Mouse (Mus musculus) limb, embryonic 13.5 days (tissue): ENCODE data around the gene Npr3. TPM values are rescaled to one million over a fixed set of nuclear protein-coding genes. Genes with fewer than 3 reads are reported as not detected.

Experiments
- ATAC-seq: fragments of 200-750 bp; cut with Nextera tagmentation; 2 replicates; pipeline ENCODE4 v1.8.0; 2017; ENCODE audit warnings: low read depth, moderate number of reproducible peaks, moderate TSS enrichment; ENCODE audit not compliant: low FRiP score
- H3K27ac ChIP-seq: fragments of 300-500 bp; sonication (generic); 2 replicates; pipeline ENCODE4 v1.5.1; 2015; ENCODE audit warnings: inconsistent platforms, mild to moderate bottlenecking, moderate library complexity
- H3K27me3 ChIP-seq: fragments of 300-500 bp; sonication (generic); 2 replicates; pipeline ENCODE4 v1.6.1; 2015; ENCODE audit warnings: mild to moderate bottlenecking, inconsistent platforms
- H3K36me3 ChIP-seq: fragments of 300-500 bp; sonication (generic); 2 replicates; pipeline ENCODE4 v1.6.1; 2015; ENCODE audit warnings: inconsistent platforms, mild to moderate bottlenecking, moderate library complexity
- H3K4me1 ChIP-seq: fragments of 300-500 bp; sonication (generic); 2 replicates; pipeline ENCODE4 v1.6.1; 2015; ENCODE audit warnings: inconsistent platforms
- H3K4me2 ChIP-seq: fragments of 300-500 bp; sonication (generic); replicated peaks from 2 replicates; pipeline ENCODE4 v1.6.1; 2015; ENCODE audit warnings: inconsistent platforms, mild to moderate bottlenecking, moderate library complexity
- H3K4me3 ChIP-seq: fragments of 300-500 bp; sonication (generic); 2 replicates; pipeline ENCODE4 v1.5.1; 2015; ENCODE audit warnings: moderate library complexity, mild to moderate bottlenecking, inconsistent platforms
- H3K9ac ChIP-seq: fragments of 300-500 bp; sonication (generic); 2 replicates; pipeline ENCODE4 v1.6.1; 2015; ENCODE audit warnings: mild to moderate bottlenecking, inconsistent platforms
- H3K9me3 ChIP-seq: fragments of 300-500 bp; sonication (generic); 2 replicates; pipeline ENCODE4 v1.6.1; 2016; ENCODE audit warnings: inconsistent platforms
- WGBS: fragments of 180-500 bp; shearing (Covaris S2); methylation state at CpG from one replicate; pipeline ENCODE4 v1.1.7; 2015; 5-methylcytosine and 5-hydroxymethylcytosine counted together
- polyA plus RNA-seq: library from polyadenylated mRNA; unstranded; fragments of >200 nt; fragmentation: Nextera tagmentation; extraction: Ambion mirVana; gene quantifications from 2 replicates; pipeline ENCODE4 v1.2.1, GENCODE M21; 2015

The Npr3 gene
- polyA plus RNA-seq, 1 experiment from 2014 or later = 4.5 TPM

GRCm38 (mm10) chr15:11877273-11877672 lies 29.8 kb downstream of the Npr3 start:
- H3K27ac ChIP-seq = no peak overlapping the region
- no peaks in the 10 kb centered on the region for H3K27me3 ChIP-seq
- no peak for ATAC-seq
- no peak overlapping the region for H3K4me3 ChIP-seq
- WGBS = 70% methylated on average over 2 of the region's 2 CpGs
- no peak overlapping the region for H3K9ac ChIP-seq
- H3K36me3 ChIP-seq = no peaks in the 10 kb centered on the region
- H3K4me2 ChIP-seq = no peak overlapping the region
- no peaks in the 10 kb centered on the region for H3K9me3 ChIP-seq
- H3K4me1 ChIP-seq = no peaks in the 10 kb centered on the region

GRCm38 (mm10) chr15:11866918-11867317 lies 40.2 kb downstream of the Npr3 start:
- Histone ChIP-seq H3K27me3 (no peaks in the 10 kb centered on the region), H3K4me2 (no peak overlapping the region), H3K4me1 (no peaks in the 10 kb centered on the region), H3K4me3 (no peak overlapping the region), H3K9ac (no peak overlapping the region), H3K9me3 (no peaks in the 10 kb centered on the region), H3K36me3 (no peaks in the 10 kb centered on the region), H3K27ac (no peak overlapping the region)
- ATAC-seq = no peak
- 94% methylated on average over 3 of the region's 3 CpGs for WGBS

- no peak overlapping the region for H3K9ac ChIP-seq
- 87% methylated on average over 6 of the region's 6 CpGs for WGBS
- H3K36me3 ChIP-seq = no peaks in the 10 kb centered on the region
- no peaks in the 10 kb centered on the region for H3K27me3 ChIP-seq
- H3K4me1 ChIP-seq = no peaks in the 10 kb centered on the region
- no peak overlapping the region for H3K27ac ChIP-seq
- H3K4me2 ChIP-seq = no peak overlapping the region
- no peak overlapping the region for H3K4me3 ChIP-seq
- no peaks in the 10 kb centered on the region for H3K9me3 ChIP-seq
- no peak for ATAC-seq
These were observed 43.6 kb downstream of the Npr3 start for GRCm38 (mm10) chr15:11863540-11863818.

- Histone ChIP-seq H3K27me3 (no peaks in the 10 kb centered on the region), H3K4me3 (no peak overlapping the region), H3K9me3 (no peaks in the 10 kb centered on the region), H3K4me1 (no peaks in the 10 kb centered on the region), H3K9ac (no peak overlapping the region), H3K36me3 (no peaks in the 10 kb centered on the region), H3K4me2 (no peak overlapping the region), H3K27ac (no peak overlapping the region)
- 77% methylated on average over 15 of the region's 15 CpGs for WGBS
- no peak for ATAC-seq
These were observed 44.1 kb downstream of the Npr3 start for GRCm38 (mm10) chr15:11862785-11863539.

- Histone ChIP-seq H3K4me1 (no peaks in the 10 kb centered on the region), H3K9me3 (no peaks in the 10 kb centered on the region), H3K27me3 (no peaks in the 10 kb centered on the region), H3K27ac (no peak overlapping the region), H3K4me3 (no peak overlapping the region), H3K36me3 (no peaks in the 10 kb centered on the region), H3K4me2 (no peak overlapping the region), H3K9ac (no peak overlapping the region)
- no peak for ATAC-seq
- WGBS = 76% methylated on average over 7 of the region's 7 CpGs
These were observed 44.8 kb downstream of the Npr3 start for GRCm38 (mm10) chr15:11862253-11862652.

- ATAC-seq = no peak
- Histone ChIP-seq H3K9me3 (no peaks in the 10 kb centered on the region), H3K27me3 (no peaks in the 10 kb centered on the region), H3K4me2 (no peak overlapping the region), H3K4me3 (no peak overlapping the region), H3K36me3 (no peaks in the 10 kb centered on the region), H3K27ac (no peak overlapping the region), H3K9ac (no peak overlapping the region), H3K4me1 (no peaks in the 10 kb centered on the region)
- 80% methylated on average over 2 of the region's 2 CpGs for WGBS
These were observed 46.8 kb downstream of the Npr3 start for GRCm38 (mm10) chr15:11860259-11860658.

- Histone ChIP-seq H3K4me1 (no peaks in the 10 kb centered on the region), H3K4me2 (no peak overlapping the region), H3K9me3 (no peaks in the 10 kb centered on the region), H3K36me3 (no peaks in the 10 kb centered on the region), H3K9ac (no peak overlapping the region), H3K4me3 (no peak overlapping the region), H3K27ac (no peak overlapping the region), H3K27me3 (no peaks in the 10 kb centered on the region)
- 85% methylated on average over 3 of the region's 3 CpGs for WGBS
- no peak for ATAC-seq
These were observed 47.3 kb downstream of the Npr3 start for GRCm38 (mm10) chr15:11859829-11860228.

GRCm38 (mm10) chr15:11858411-11858810 lies 48.7 kb downstream of the Npr3 start:
- H3K9ac ChIP-seq = no peak overlapping the region
- no peaks in the 10 kb centered on the region for H3K4me1 ChIP-seq
- no peak for ATAC-seq
- H3K27me3 ChIP-seq = no peaks in the 10 kb centered on the region
- no peak overlapping the region for H3K27ac ChIP-seq
- no peaks in the 10 kb centered on the region for H3K36me3 ChIP-seq
- 93% methylated on average over 6 of the region's 6 CpGs for WGBS
- H3K4me3 ChIP-seq = no peak overlapping the region
- H3K4me2 ChIP-seq = no peak overlapping the region
- H3K9me3 ChIP-seq = no peaks in the 10 kb centered on the region

GRCm38 (mm10) chr15:11845204-11846062 lies 61.7 kb downstream of the Npr3 start:
- no peak overlapping the region for H3K9ac ChIP-seq
- 60% methylated on average over 16 of the region's 16 CpGs for WGBS

GRCm38 (mm10) chr15:11844115-11844514 lies 63.0 kb downstream of the Npr3 start:
- H3K9me3 ChIP-seq = no peaks in the 10 kb centered on the region
- no peak overlapping the region for H3K4me3 ChIP-seq
- H3K4me2 ChIP-seq = no peak overlapping the region
- ATAC-seq = no peak
- H3K27ac ChIP-seq = no peak overlapping the region
- H3K27me3 ChIP-seq = no peaks in the 10 kb centered on the region
- H3K9ac ChIP-seq = no peak overlapping the region
- no peaks in the 10 kb centered on the region for H3K36me3 ChIP-seq
- 79% methylated on average over 6 of the region's 6 CpGs for WGBS
- H3K4me1 ChIP-seq = no peaks in the 10 kb centered on the region

More at GRCm38 (mm10) chr15:11845204-11846062, 61.7 kb downstream of the Npr3 start:
- no peaks in the 10 kb centered on the region for H3K27me3 ChIP-seq
- no peak for ATAC-seq
- no peaks in the 10 kb centered on the region for H3K4me1 ChIP-seq
- H3K36me3 ChIP-seq = no peaks in the 10 kb centered on the region
- H3K4me3 ChIP-seq = no peak overlapping the region
- H3K4me2 ChIP-seq = no peak overlapping the region
- H3K27ac ChIP-seq = no peak overlapping the region
- no peaks in the 10 kb centered on the region for H3K9me3 ChIP-seq

- WGBS = 87% methylated on average over 4 of the region's 4 CpGs
- no peak overlapping the region for H3K9ac ChIP-seq
- no peaks in the 10 kb centered on the region for H3K36me3 ChIP-seq
- H3K4me2 ChIP-seq = no peak overlapping the region
- H3K27ac ChIP-seq = no peak overlapping the region
- no peak for ATAC-seq
- no peaks in the 10 kb centered on the region for H3K4me1 ChIP-seq
- no peak overlapping the region for H3K4me3 ChIP-seq
- no peaks in the 10 kb centered on the region for H3K27me3 ChIP-seq
- H3K9me3 ChIP-seq = no peaks in the 10 kb centered on the region
These were observed 65.3 kb downstream of the Npr3 start for GRCm38 (mm10) chr15:11841828-11842227.

- no peaks in the 10 kb centered on the region for H3K4me1 ChIP-seq
- H3K9me3 ChIP-seq = no peaks in the 10 kb centered on the region
- H3K27ac ChIP-seq = no peak overlapping the region
- ATAC-seq = peak; percentile 64
- no peak overlapping the region for H3K4me3 ChIP-seq
- H3K27me3 ChIP-seq = no peaks in the 10 kb centered on the region
- no peak overlapping the region for H3K4me2 ChIP-seq
- H3K9ac ChIP-seq = no peak overlapping the region
- 71% methylated on average over 1 of the region's 1 CpGs for WGBS
- no peaks in the 10 kb centered on the region for H3K36me3 ChIP-seq
These were observed 71.2 kb downstream of the Npr3 start for GRCm38 (mm10) chr15:11835913-11836312.
